Mouse (Mus musculus): ENCODE results near the gene Hmga2.

GRCm38 (mm10) chr10:120489611-120490010, 13.3 kb upstream of the Hmga2 start:
- no peak for TF ChIP-seq CTCF (IDR thresholded peaks at IDR 0.05; ENCODE audit: low read depth)
- TF ChIP-seq EP300 (IDR thresholded peaks at IDR 0.05; ENCODE audit: low read depth) = no peak
